Mouse (Mus musculus): ENCODE measurements around the gene Lsg1. TPM values are rescaled to one million over a fixed set of nuclear protein-coding genes. Genes with fewer than 3 reads are reported as not detected.

Gene Lsg1
- polyA plus RNA-seq, 1 experiment, result 7.5 TPM

- no peak for DNase-seq (ENCODE audit: low read depth, low spot score)
- 73% methylated on average over 7 of the region's 7 CpGs for WGBS
Observed at GRCm38 (mm10) chr16:30601946-30602345, 14.6 kb upstream of the Lsg1 start.

GRCm38 (mm10) chr16:30601046-30601832, 13.8 kb upstream of the Lsg1 start:
- 32% methylated on average over 42 of the region's 42 CpGs for WGBS
- no peak for DNase-seq (ENCODE audit: low read depth, low spot score)

GRCm38 (mm10) chr16:30600431-30601045, 13.1 kb upstream of the Lsg1 start:
- 1% methylated on average over 53 of the region's 53 CpGs for WGBS
- no peak for DNase-seq (ENCODE audit: low read depth, low spot score)

GRCm38 (mm10) chr16:30599491-30600268, 12.3 kb upstream of the Lsg1 start, which contains the start of gene Fam43a:
TSS of gene Fam43a (plus strand) at chr16:30599723.
- DNase-seq (ENCODE audit: low read depth, low spot score), result peak; percentile 73
- under 1% methylated on average over 63 of the region's 63 CpGs for WGBS

GRCm38 (mm10) chr16:30596959-30597681, 9.7 kb upstream of the Lsg1 start:
- 4% methylated on average over 16 of the region's 16 CpGs for WGBS
- DNase-seq (ENCODE audit: low read depth, low spot score), result peak; percentile 78

GRCm38 (mm10) chr16:30595835-30596557, 8.6 kb upstream of the Lsg1 start:
- 73% methylated on average over 14 of the region's 14 CpGs for WGBS
- DNase-seq (ENCODE audit: low read depth, low spot score), result no peak

GRCm38 (mm10) chr16:30595356-30595755, 8.0 kb upstream of the Lsg1 start:
- DNase-seq (ENCODE audit: low read depth, low spot score), result no peak
- 59% methylated on average over 3 of the region's 3 CpGs for WGBS

- no peak for DNase-seq (ENCODE audit: low read depth, low spot score)
- 41% methylated on average over 3 of the region's 3 CpGs for WGBS
Observed at GRCm38 (mm10) chr16:30591990-30592389, 4.6 kb upstream of the Lsg1 start.

GRCm38 (mm10) chr16:30590264-30591209, 3.1 kb upstream of the Lsg1 start:
- no peak for DNase-seq (ENCODE audit: low read depth, low spot score)
- 32% methylated on average over 7 of the region's 7 CpGs for WGBS

- no peak for DNase-seq (ENCODE audit: low read depth, low spot score)
- WGBS, result under 1% methylated on average over 19 of the region's 19 CpGs
Observed at GRCm38 (mm10) chr16:30586935-30587493, 378 bp downstream of the Lsg1 start.

GRCm38 (mm10) chr16:30580765-30581164, 6.6 kb downstream of the Lsg1 start:
- 70% methylated on average over 5 of the region's 5 CpGs for WGBS
- no peak for DNase-seq (ENCODE audit: low read depth, low spot score)

GRCm38 (mm10) chr16:30576392-30576791, 11.0 kb downstream of the Lsg1 start:
- DNase-seq (ENCODE audit: low read depth, low spot score), result no peak
- WGBS, result 92% methylated on average over 1 of the region's 1 CpGs

- WGBS, result 87% methylated on average over 7 of the region's 7 CpGs
- no peak for DNase-seq (ENCODE audit: low read depth, low spot score)
Observed at GRCm38 (mm10) chr16:30575815-30576214, 11.6 kb downstream of the Lsg1 start.

- DNase-seq (ENCODE audit: low read depth, low spot score), result no peak
- WGBS, result 73% methylated on average over 4 of the region's 4 CpGs
Observed at GRCm38 (mm10) chr16:30572239-30572638, 15.2 kb downstream of the Lsg1 start.

- 94% methylated on average over 5 of the region's 5 CpGs for WGBS
Observed at GRCm38 (mm10) chr16:30571378-30571777, 16.0 kb downstream of the Lsg1 start.

GRCm38 (mm10) chr16:30570173-30570572, 17.2 kb downstream of the Lsg1 start:
- WGBS, result 95% methylated on average over 4 of the region's 4 CpGs
- DNase-seq (ENCODE audit: low read depth, low spot score), result no peak

More at GRCm38 (mm10) chr16:30571378-30571777, 16.0 kb downstream of the Lsg1 start:
- DNase-seq (ENCODE audit: low read depth, low spot score), result no peak

- 86% methylated on average over 6 of the region's 6 CpGs for WGBS
- DNase-seq (ENCODE audit: low read depth, low spot score), result no peak
Observed at GRCm38 (mm10) chr16:30565631-30566030, 21.8 kb downstream of the Lsg1 start.

GRCm38 (mm10) chr16:30560601-30561000, 26.8 kb downstream of the Lsg1 start:
- 91% methylated on average over 4 of the region's 4 CpGs for WGBS
- DNase-seq (ENCODE audit: low read depth, low spot score), result no peak
